Mouse (Mus musculus) lung, embryonic 14.5 days (tissue): Measurements from ENCODE around the gene Pgpep1l. TPM values are rescaled to one million over a fixed set of nuclear protein-coding genes. Genes with fewer than 3 reads are reported as not detected.
A peak's percentile ranks its signal among the peaks of the same experiment; 100 is the strongest.
"Not testable (repeated sequence)": the region's sequence is repeated elsewhere in the genome, so short reads cannot be mapped to it uniquely, and the experiment has no call there.

ENCODE experiments used
- ATAC-seq: fragments of 200-750 bp; cut with Nextera tagmentation; 2 replicates; pipeline ENCODE4 v1.8.0; 2017; ENCODE audit warnings: mild to moderate bottlenecking, moderate TSS enrichment, moderate library complexity; ENCODE audit not compliant: insufficient read depth
- DNase-seq: peaks from one replicate; pipeline ENCODE4 v3.0.0-alpha.2; 2015
- H3K27ac ChIP-seq: fragments of 300-500 bp; sonication (generic); 2 replicates; pipeline ENCODE4 v1.5.1; 2014; ENCODE audit warnings: low read depth, mild to moderate bottlenecking, moderate library complexity
- H3K27me3 ChIP-seq: fragments of 300-500 bp; sonication (generic); 2 replicates; pipeline ENCODE4 v1.6.1; 2014; ENCODE audit warnings: low read length, control low read depth; ENCODE audit not compliant: insufficient read depth
- H3K36me3 ChIP-seq: fragments of 300-500 bp; sonication (generic); 2 replicates; pipeline ENCODE4 v1.6.1; 2014; ENCODE audit warnings: control low read depth; ENCODE audit not compliant: insufficient read depth
- H3K4me1 ChIP-seq: fragments of 300-500 bp; sonication (generic); 2 replicates; pipeline ENCODE4 v1.6.1; 2014; ENCODE audit warnings: antibody characterized with exemption, control low read depth; ENCODE audit not compliant: insufficient read depth
- H3K4me2 ChIP-seq: fragments of 300-500 bp; sonication (generic); 2 replicates; pipeline ENCODE4 v1.6.1; 2014; ENCODE audit warnings: mild to moderate bottlenecking
- H3K4me3 ChIP-seq: fragments of 300-500 bp; sonication (generic); 2 replicates; pipeline ENCODE4 v1.5.1; 2014; ENCODE audit warnings: low read depth, low read length
- H3K9ac ChIP-seq: fragments of 300-500 bp; sonication (generic); 2 replicates; pipeline ENCODE4 v1.6.1; 2014
- H3K9me3 ChIP-seq: fragments of 300-500 bp; sonication (generic); 2 replicates; pipeline ENCODE4 v1.6.1; 2016; ENCODE audit warnings: low read depth, low read length, control low read depth
- CTCF ChIP-seq: IDR thresholded peaks from 2 replicates; pipeline ENCODE4 v1.5.1; 2016; ENCODE audit warnings: antibody characterized with exemption, low read depth
- WGBS: fragments of 180-500 bp; shearing (Covaris S2); extraction: QIAGEN DNeasy Blood & Tissue Kit; methylation state at CpG from one replicate; pipeline ENCODE4 v1.1.7; 2014; 5-methylcytosine and 5-hydroxymethylcytosine counted together
- polyA plus RNA-seq: library from polyadenylated mRNA; unstranded; fragments of >200 nt; fragmentation: Nextera tagmentation; extraction: Ambion mirVana; gene quantifications from 2 replicates; pipeline ENCODE4 v1.2.1, GENCODE M21; 2014

The Pgpep1l gene
- polyA plus RNA-seq, 1 experiment from 2014 or later, result not detected

GRCm38 (mm10) chr7:68289081-68289480, 25.0 kb upstream of the Pgpep1l start:
- ATAC-seq (no peak), DNase-seq (no peak)
- TF ChIP-seq CTCF, result no peak
- H3K4me3 ChIP-seq, result no peak overlapping the region
- H3K9ac ChIP-seq, result no peak overlapping the region
- no peaks in the 10 kb centered on the region for H3K9me3 ChIP-seq
- no peaks in the 10 kb centered on the region for H3K4me1 ChIP-seq
- H3K36me3 ChIP-seq, result no peaks in the 10 kb centered on the region
- H3K4me2 ChIP-seq, result no peak overlapping the region
- H3K27ac ChIP-seq, result no peak overlapping the region
- no peaks in the 10 kb centered on the region for H3K27me3 ChIP-seq
- 93% methylated on average over 8 of the region's 8 CpGs for WGBS

DNA sequence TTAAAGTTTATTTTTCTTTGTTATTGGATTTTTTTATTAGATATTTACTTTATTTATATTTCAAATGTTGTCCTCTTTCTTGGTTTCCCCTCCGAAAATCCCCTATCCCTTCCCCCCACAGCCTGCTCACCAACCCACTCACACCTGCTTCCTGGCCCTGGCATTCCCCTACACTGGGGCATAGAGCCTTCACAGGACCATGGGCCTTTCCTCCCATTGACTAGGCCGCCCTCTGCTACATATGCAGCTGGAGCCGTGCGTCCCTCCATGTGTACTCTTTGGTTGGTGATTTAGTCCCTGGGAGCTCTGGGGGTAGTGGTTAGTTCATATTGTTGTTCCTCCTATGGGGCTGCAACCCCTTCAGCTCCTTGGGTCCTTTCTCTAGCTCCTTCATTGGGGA, 24.0 kb upstream of the Pgpep1l start:
- not testable (repeated sequence) for ATAC-seq, H3K9ac ChIP-seq, H3K4me1 ChIP-seq, DNase-seq, H3K4me2 ChIP-seq, H3K36me3 ChIP-seq, H3K27me3 ChIP-seq, H3K9me3 ChIP-seq, H3K27ac ChIP-seq, H3K4me3 ChIP-seq
- 86% methylated on average over 4 of the region's 4 CpGs for WGBS

DNA sequence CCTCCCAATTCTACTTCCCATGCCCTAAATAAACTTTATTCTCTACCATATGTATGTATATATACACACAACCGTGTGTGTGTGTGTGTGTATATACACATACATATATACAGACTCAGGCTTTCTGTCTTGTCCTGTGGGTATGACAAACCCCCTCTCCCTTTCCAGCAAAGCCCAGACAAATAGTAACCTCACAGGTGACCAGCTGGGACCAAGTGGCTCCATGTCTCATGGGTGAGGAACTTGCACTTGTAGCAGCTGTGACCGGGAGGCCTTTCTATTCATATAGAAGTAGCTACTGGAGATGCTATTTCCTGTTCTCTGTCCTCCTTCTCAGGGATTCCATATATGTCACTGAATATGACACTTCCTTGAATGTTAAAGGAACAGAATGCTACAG, 23.5 kb upstream of the Pgpep1l start:
- DNase-seq (no peak), ATAC-seq (no peak)
- Histone ChIP-seq H3K36me3 (no peaks in the 10 kb centered on the region), H3K4me2 (no peak overlapping the region), H3K27ac (no peak overlapping the region), H3K4me3 (no peak overlapping the region), H3K27me3 (no peaks in the 10 kb centered on the region), H3K9me3 (no peaks in the 10 kb centered on the region), H3K9ac (no peak overlapping the region), H3K4me1 (no peaks in the 10 kb centered on the region)
- 48% methylated on average over 2 of the region's 2 CpGs for WGBS
- TF ChIP-seq CTCF, result no peak

DNA sequence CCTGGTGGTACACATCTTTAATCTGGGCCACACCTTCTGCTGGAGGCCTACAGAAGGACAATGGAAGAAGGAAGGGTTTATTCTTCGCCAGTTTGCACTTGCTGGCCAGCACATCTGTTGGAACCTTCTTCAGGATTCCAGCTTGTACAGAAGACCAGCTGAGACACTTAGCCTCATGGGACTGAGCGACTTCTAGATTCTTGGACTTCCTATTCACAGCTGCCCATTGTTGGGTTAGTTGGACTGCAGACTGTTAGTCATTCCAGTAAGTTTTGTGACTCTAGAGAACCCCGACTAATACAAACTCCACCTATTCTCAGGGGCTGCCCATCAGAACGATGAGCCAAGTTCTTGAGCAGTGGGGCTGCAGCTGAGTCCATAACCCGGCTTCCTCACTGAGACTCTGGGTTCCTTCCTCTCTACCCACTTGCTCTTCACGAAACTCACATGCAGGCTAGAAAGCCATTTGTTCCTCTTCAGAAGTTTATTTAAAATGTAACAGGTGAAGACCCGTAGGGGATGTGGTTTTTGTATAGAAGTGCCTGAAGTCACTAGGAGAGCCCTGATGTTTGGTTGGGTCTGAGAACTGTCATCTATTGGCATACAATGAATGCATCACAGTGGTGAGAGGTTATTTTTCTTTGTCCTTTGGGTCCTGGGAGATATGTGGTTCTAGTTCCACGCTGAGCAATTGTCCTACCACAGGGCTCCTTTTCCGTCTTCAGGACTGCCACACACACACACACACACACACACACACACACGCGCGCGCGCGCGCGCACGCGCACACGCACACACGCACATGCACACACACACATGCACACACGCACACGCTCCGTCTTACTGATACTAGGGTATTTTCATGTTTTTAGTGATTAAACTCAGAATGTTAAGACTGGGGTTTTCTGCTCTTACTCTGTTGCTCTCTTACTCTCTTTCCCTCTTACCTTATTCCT, 22.8 kb upstream of the Pgpep1l start:
- H3K9me3 ChIP-seq, result no peaks in the 10 kb centered on the region
- no peak overlapping the region for H3K27ac ChIP-seq
- no peak for TF ChIP-seq CTCF
- no peak overlapping the region for H3K4me3 ChIP-seq
- no peak overlapping the region for H3K4me2 ChIP-seq
- no peaks in the 10 kb centered on the region for H3K36me3 ChIP-seq
- DNase-seq, result no peak
- ATAC-seq, result no peak
- 90% methylated on average over 24 of the region's 24 CpGs for WGBS
- no peaks in the 10 kb centered on the region for H3K4me1 ChIP-seq
- no peak overlapping the region for H3K9ac ChIP-seq
- H3K27me3 ChIP-seq, result no peaks in the 10 kb centered on the region

- H3K9ac ChIP-seq, result no peak overlapping the region
- H3K9me3 ChIP-seq, result no peaks in the 10 kb centered on the region
- ATAC-seq (peak; percentile 44), DNase-seq (peak; percentile 67)
- no peaks in the 10 kb centered on the region for H3K27me3 ChIP-seq
- no peak for TF ChIP-seq CTCF
- no peak overlapping the region for H3K4me2 ChIP-seq
- no peak overlapping the region; the same call in 1 of the 2 replicates for H3K27ac ChIP-seq
- no peaks in the 10 kb centered on the region for H3K36me3 ChIP-seq
- no peaks in the 10 kb centered on the region for H3K4me1 ChIP-seq
- no peak overlapping the region for H3K4me3 ChIP-seq
- WGBS, result 40% methylated on average over 8 of the region's 8 CpGs
Measured at GRCm38 (mm10) chr7:68285851-68286298, 21.8 kb upstream of the Pgpep1l start.

- no peak overlapping the region for H3K4me3 ChIP-seq
- H3K9ac ChIP-seq, result no peak overlapping the region
- WGBS, result 86% methylated on average over 7 of the region's 7 CpGs
- H3K4me1 ChIP-seq, result no peaks in the 10 kb centered on the region
- H3K27ac ChIP-seq, result no peak overlapping the region
- H3K9me3 ChIP-seq, result no peaks in the 10 kb centered on the region
- ATAC-seq (no peak), DNase-seq (no peak)
- no peaks in the 10 kb centered on the region for H3K27me3 ChIP-seq
- H3K36me3 ChIP-seq, result no peaks in the 10 kb centered on the region
- H3K4me2 ChIP-seq, result no peak overlapping the region
- TF ChIP-seq CTCF, result no peak
Measured at GRCm38 (mm10) chr7:68283776-68284175, 19.7 kb upstream of the Pgpep1l start.

DNA sequence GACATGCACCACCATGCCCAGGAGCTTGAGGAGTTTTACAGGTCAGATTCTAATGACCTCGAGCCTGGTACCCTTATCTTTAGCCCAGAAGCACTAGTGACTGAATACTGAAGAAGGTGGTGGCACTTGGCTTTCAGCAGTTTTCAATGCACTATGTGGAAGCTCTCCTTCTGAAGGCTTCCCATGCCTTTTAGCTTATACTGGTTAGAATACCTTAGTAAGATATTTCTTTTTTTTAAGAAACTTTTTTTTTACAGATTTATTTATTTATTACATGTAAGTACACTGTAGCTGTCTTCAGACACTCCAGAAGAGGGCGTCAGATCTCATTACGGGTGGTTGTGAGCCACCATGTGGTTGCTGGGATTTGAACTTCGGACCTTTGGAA, 19.1 kb upstream of the Pgpep1l start:
- not testable (repeated sequence) for H3K36me3 ChIP-seq, H3K9ac ChIP-seq, H3K9me3 ChIP-seq, H3K27me3 ChIP-seq, H3K4me2 ChIP-seq, H3K27ac ChIP-seq, DNase-seq, H3K4me3 ChIP-seq, ATAC-seq, H3K4me1 ChIP-seq
- WGBS, result 73% methylated on average over 4 of the region's 4 CpGs
